Mouse (Mus musculus): ENCODE data around the gene Antxr2. TPM values are rescaled to one million over a fixed set of nuclear protein-coding genes. Genes with fewer than 3 reads are reported as not detected.

The Antxr2 gene
- polyA plus RNA-seq, 1 experiment from 2014 or later: 9.3 TPM

DNA sequence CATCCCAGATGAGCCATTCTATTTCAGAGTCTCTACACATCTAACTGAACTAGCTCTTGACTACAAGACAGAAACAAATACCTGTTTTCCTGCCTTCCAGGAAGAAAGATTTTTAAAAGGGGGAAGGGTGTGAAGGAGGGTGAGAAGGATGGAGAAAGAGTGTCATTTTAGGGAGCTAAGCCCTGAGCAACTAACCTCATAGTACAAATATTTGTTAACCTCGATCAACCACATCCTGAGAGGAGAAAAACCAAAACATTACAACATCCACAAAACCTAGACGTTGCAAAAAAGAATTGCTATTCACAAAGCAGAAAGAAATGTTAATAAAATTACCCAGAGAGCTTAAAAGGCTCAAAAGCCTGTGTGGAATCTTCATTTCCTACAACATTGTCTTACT lies 66.4 kb downstream of the Antxr2 start:
- Histone ChIP-seq H3K9me3 (ENCODE audit: control insufficient read depth, low read length) (no peaks in the 10 kb centered on the region), H3K36me3 (ENCODE audit: control insufficient read depth, insufficient read depth, low read length) (no peaks in the 10 kb centered on the region), H3K9ac (ENCODE audit: low read length) (no peak overlapping the region), H3K27me3 (ENCODE audit: control insufficient read depth, insufficient read depth, low read length) (no peaks in the 10 kb centered on the region), H3K4me2 (replicated peaks; ENCODE audit: low read depth) (no peak overlapping the region), H3K27ac (replicated peaks) (no peak overlapping the region), H3K4me1 (replicated peaks; ENCODE audit: control insufficient read depth, insufficient read depth) (no peaks in the 10 kb centered on the region), H3K4me3 (ENCODE audit: low read depth, low read length) (no peak overlapping the region)
- DNase-seq (ENCODE audit: low spot score) (no peak), ATAC-seq (ENCODE audit: low FRiP score, low TSS enrichment) (no peak)
- WGBS: 51% methylated on average over 2 of the region's 2 CpGs
- TF ChIP-seq EP300 (optimal IDR thresholded peaks at IDR 0.05) (no peak), CTCF (IDR thresholded peaks at IDR 0.05; ENCODE audit: low read depth) (no peak)

DNA sequence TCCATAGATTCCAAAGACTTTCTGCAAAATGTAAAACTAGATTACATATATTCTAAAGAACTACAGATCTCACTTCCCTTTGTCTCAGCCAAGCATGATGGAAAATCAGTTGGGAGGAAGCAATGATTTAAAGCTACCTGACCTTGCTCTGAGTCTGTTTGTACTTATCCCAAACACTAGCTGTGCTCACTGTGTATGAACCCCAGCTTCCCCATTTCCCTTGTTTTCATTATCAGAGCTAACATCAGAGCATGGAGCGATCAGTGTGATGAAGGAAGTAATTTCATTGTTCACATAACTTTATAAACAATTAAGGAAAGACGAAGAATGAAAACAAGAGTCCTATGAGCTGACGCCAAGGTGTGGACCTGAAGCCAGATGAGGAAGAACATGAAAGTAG lies 68.3 kb downstream of the Antxr2 start:
- Histone ChIP-seq H3K9ac (ENCODE audit: low read length) (no peak overlapping the region), H3K4me3 (ENCODE audit: low read depth, low read length) (no peak overlapping the region), H3K27ac (replicated peaks) (no peak overlapping the region), H3K4me2 (replicated peaks; ENCODE audit: low read depth) (no peak overlapping the region), H3K4me1 (replicated peaks; ENCODE audit: control insufficient read depth, insufficient read depth) (no peaks in the 10 kb centered on the region), H3K9me3 (ENCODE audit: control insufficient read depth, low read length) (no peaks in the 10 kb centered on the region), H3K36me3 (ENCODE audit: control insufficient read depth, insufficient read depth, low read length) (no peaks in the 10 kb centered on the region), H3K27me3 (ENCODE audit: control insufficient read depth, insufficient read depth, low read length) (no peaks in the 10 kb centered on the region)
- TF ChIP-seq EP300 (optimal IDR thresholded peaks at IDR 0.05) (no peak), CTCF (IDR thresholded peaks at IDR 0.05; ENCODE audit: low read depth) (no peak)
- ATAC-seq (ENCODE audit: low FRiP score, low TSS enrichment) (no peak), DNase-seq (ENCODE audit: low spot score) (no peak)
- 65% methylated on average over 3 of the region's 3 CpGs for WGBS

DNA sequence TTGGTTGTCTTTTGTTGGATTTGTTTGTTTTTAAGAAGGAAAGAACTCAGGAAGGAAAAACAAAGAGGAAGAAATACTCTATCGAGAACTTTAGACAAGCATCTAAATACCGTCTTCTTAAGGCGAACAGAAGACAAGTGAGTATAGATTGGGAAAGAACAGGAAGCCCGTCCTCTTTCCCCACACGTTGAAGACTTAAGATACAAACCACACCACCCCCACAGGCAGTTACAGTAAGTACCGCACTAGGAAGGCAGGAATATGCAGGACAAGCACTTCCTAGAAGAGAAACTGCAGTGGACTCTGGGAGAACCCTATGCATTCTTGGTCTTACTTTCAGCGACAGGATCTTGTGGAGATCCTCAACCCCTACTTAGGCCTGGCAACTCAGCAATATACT lies 69.1 kb downstream of the Antxr2 start:
- no peak overlapping the region for H3K4me3 ChIP-seq (ENCODE audit: low read depth, low read length)
- no peaks in the 10 kb centered on the region for H3K4me1 ChIP-seq (replicated peaks; ENCODE audit: control insufficient read depth, insufficient read depth)
- ATAC-seq (ENCODE audit: low FRiP score, low TSS enrichment) (no peak), DNase-seq (ENCODE audit: low spot score) (no peak)
- TF ChIP-seq CTCF (IDR thresholded peaks at IDR 0.05; ENCODE audit: low read depth): no peak
- no peak for TF ChIP-seq EP300 (optimal IDR thresholded peaks at IDR 0.05)
- H3K27me3 ChIP-seq (ENCODE audit: control insufficient read depth, insufficient read depth, low read length): no peaks in the 10 kb centered on the region
- no peak overlapping the region for H3K4me2 ChIP-seq (replicated peaks; ENCODE audit: low read depth)
- H3K9ac ChIP-seq (ENCODE audit: low read length): no peak overlapping the region
- 81% methylated on average over 7 of the region's 7 CpGs for WGBS
- H3K36me3 ChIP-seq (ENCODE audit: control insufficient read depth, insufficient read depth, low read length): no peaks in the 10 kb centered on the region
- no peak overlapping the region for H3K27ac ChIP-seq (replicated peaks)
- H3K9me3 ChIP-seq (ENCODE audit: control insufficient read depth, low read length): no peaks in the 10 kb centered on the region

DNA sequence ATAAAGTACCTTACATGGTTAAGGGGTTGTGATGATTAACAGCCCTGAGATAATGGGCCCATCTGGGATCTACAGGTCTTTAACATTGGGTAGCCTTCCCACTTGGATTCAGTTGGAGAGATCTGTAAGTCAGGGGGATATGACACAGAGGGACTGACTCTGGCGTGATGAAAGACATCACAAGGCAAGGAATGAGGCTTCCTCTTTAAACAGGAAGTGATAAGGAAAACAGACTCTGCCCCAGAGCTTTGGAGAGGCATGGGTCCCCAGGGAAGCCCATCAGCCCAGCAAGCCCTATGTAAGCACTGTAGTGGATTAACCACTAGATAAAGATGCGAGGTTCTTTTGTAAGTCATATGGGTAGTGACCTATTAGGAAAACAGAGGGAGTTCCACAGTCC lies 71.2 kb downstream of the Antxr2 start:
- no peak overlapping the region for H3K9ac ChIP-seq (ENCODE audit: low read length)
- H3K4me3 ChIP-seq (ENCODE audit: low read depth, low read length): no peak overlapping the region
- H3K9me3 ChIP-seq (ENCODE audit: control insufficient read depth, low read length): no peaks in the 10 kb centered on the region
- H3K27me3 ChIP-seq (ENCODE audit: control insufficient read depth, insufficient read depth, low read length): no peaks in the 10 kb centered on the region
- H3K36me3 ChIP-seq (ENCODE audit: control insufficient read depth, insufficient read depth, low read length): no peaks in the 10 kb centered on the region
- H3K27ac ChIP-seq (replicated peaks): no peak overlapping the region
- WGBS: 58% methylated on average over 2 of the region's 2 CpGs
- H3K4me2 ChIP-seq (replicated peaks; ENCODE audit: low read depth): no peak overlapping the region
- DNase-seq (ENCODE audit: low spot score): no peak
- no peaks in the 10 kb centered on the region for H3K4me1 ChIP-seq (replicated peaks; ENCODE audit: control insufficient read depth, insufficient read depth)
- no peak for ATAC-seq (ENCODE audit: low FRiP score, low TSS enrichment)
- TF ChIP-seq EP300 (optimal IDR thresholded peaks at IDR 0.05): no peak
- TF ChIP-seq CTCF (IDR thresholded peaks at IDR 0.05; ENCODE audit: low read depth): no peak

DNA sequence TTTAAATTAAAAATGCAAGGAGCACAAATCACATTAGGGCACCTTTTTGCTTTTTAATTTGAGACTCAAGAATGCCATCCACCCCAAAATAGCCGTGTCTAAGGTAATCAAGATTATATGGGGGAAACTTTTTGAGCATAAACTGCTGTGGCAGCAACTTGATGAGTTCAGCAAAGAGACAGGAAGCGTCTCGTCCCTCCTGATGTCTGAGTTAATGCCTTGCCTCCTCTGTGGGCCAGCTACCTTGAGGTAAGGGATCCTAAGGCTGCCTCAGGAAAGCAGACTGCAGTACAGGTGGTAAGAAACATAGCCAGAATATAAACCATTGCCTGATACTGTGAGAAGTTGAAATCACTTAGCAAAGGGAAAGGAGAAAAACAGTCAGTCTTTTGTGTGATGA lies 71.8 kb downstream of the Antxr2 start:
- H3K4me2 ChIP-seq (replicated peaks; ENCODE audit: low read depth): no peak overlapping the region
- H3K36me3 ChIP-seq (ENCODE audit: control insufficient read depth, insufficient read depth, low read length): no peaks in the 10 kb centered on the region
- H3K4me3 ChIP-seq (ENCODE audit: low read depth, low read length): no peak overlapping the region
- TF ChIP-seq CTCF (IDR thresholded peaks at IDR 0.05; ENCODE audit: low read depth) (no peak), EP300 (optimal IDR thresholded peaks at IDR 0.05) (no peak)
- H3K27me3 ChIP-seq (ENCODE audit: control insufficient read depth, insufficient read depth, low read length): no peaks in the 10 kb centered on the region
- DNase-seq (ENCODE audit: low spot score) (no peak), ATAC-seq (ENCODE audit: low FRiP score, low TSS enrichment) (no peak)
- H3K9me3 ChIP-seq (ENCODE audit: control insufficient read depth, low read length): no peaks in the 10 kb centered on the region
- H3K27ac ChIP-seq (replicated peaks): no peak overlapping the region
- no peaks in the 10 kb centered on the region for H3K4me1 ChIP-seq (replicated peaks; ENCODE audit: control insufficient read depth, insufficient read depth)
- no peak overlapping the region for H3K9ac ChIP-seq (ENCODE audit: low read length)
- WGBS: 82% methylated on average over 3 of the region's 3 CpGs

DNA sequence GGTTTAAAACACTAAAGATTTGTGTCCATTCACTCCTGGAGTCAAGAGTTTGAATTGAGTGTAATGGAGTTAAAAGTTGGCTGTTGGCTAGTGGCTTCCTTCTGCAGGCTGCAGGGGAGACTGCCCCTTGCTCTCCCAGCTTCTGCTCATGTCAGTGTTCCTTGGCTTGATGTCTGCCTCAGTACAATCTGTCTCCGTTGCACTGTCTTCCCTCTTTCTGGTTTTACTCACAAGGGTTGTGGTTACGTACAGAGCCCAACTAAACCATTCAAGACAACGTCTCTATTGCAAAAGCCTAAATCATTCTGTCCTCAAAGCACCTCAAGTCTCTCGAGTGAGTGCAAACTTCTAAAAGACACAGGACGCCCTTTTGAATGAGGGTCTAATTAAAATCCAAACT lies 73.3 kb downstream of the Antxr2 start:
- ATAC-seq (ENCODE audit: low FRiP score, low TSS enrichment): no peak
- no peak overlapping the region for H3K27ac ChIP-seq (replicated peaks)
- TF ChIP-seq CTCF (IDR thresholded peaks at IDR 0.05; ENCODE audit: low read depth): no peak
- no peak for TF ChIP-seq EP300 (optimal IDR thresholded peaks at IDR 0.05)
- no peak overlapping the region for H3K4me2 ChIP-seq (replicated peaks; ENCODE audit: low read depth)
- DNase-seq (ENCODE audit: low spot score): no peak
- H3K27me3 ChIP-seq (ENCODE audit: control insufficient read depth, insufficient read depth, low read length): no peaks in the 10 kb centered on the region
- H3K9ac ChIP-seq (ENCODE audit: low read length): no peak overlapping the region
- no peaks in the 10 kb centered on the region for H3K9me3 ChIP-seq (ENCODE audit: control insufficient read depth, low read length)
- H3K36me3 ChIP-seq (ENCODE audit: control insufficient read depth, insufficient read depth, low read length): no peaks in the 10 kb centered on the region
- no peaks in the 10 kb centered on the region for H3K4me1 ChIP-seq (replicated peaks; ENCODE audit: control insufficient read depth, insufficient read depth)
- no peak overlapping the region for H3K4me3 ChIP-seq (ENCODE audit: low read depth, low read length)
- 72% methylated on average over 5 of the region's 5 CpGs for WGBS
